Mouse (Mus musculus): ENCODE results near the gene H2-Ke6.

GRCm38 (mm10) chr17:34000150-34000537 lies 27.7 kb downstream of the H2-Ke6 start, which contains the start of gene H2-K1:
- TF ChIP-seq CTCF (IDR thresholded peaks at IDR 0.05; ENCODE audit: borderline replicate concordance, control insufficient read depth, extremely low read depth, insufficient read depth, low read length, poor library complexity) = 0 out of 2 replicates have a peak, but pooled peaks have one; percentile 14
- peak; percentile 94 for TF ChIP-seq POLR2A (IDR thresholded peaks at IDR 0.05; ENCODE audit: control insufficient read depth, extremely low read depth, insufficient read depth, low read length, poor library complexity)

All from thymus, adult 2 months (tissue).